Mouse (Mus musculus) hindbrain, embryonic 13.5 days (tissue): ENCODE measurements at regions not wholly inside any gene's neighbourhood (a gene's known extent, or its start where the extent isn't known, plus 50 kb on each side); places are given as distances from the start of the nearest gene placed in this dataset.

ENCODE experiments used
- ATAC-seq: fragments of 200-750 bp; cut with Nextera tagmentation; 2 replicates; pipeline ENCODE4 v1.8.0; 2017; ENCODE audit warnings: moderate TSS enrichment; ENCODE audit not compliant: low FRiP score
- H3K27ac ChIP-seq: fragments of 300-500 bp; sonication (generic); 2 replicates; pipeline ENCODE4 v1.5.1; 2015; ENCODE audit warnings: inconsistent platforms, mild to moderate bottlenecking, moderate library complexity
- H3K27me3 ChIP-seq: fragments of 300-500 bp; sonication (generic); 2 replicates; pipeline ENCODE4 v1.6.1; 2015; ENCODE audit warnings: mild to moderate bottlenecking, inconsistent platforms
- H3K36me3 ChIP-seq: fragments of 300-500 bp; sonication (generic); 2 replicates; pipeline ENCODE4 v1.6.1; 2015; ENCODE audit warnings: mild to moderate bottlenecking, inconsistent platforms
- H3K4me1 ChIP-seq: fragments of 300-500 bp; sonication (generic); replicated peaks from 2 replicates; pipeline ENCODE4 v1.6.1; 2015; ENCODE audit warnings: inconsistent platforms
- H3K4me2 ChIP-seq: fragments of 300-500 bp; sonication (generic); 2 replicates; pipeline ENCODE4 v1.6.1; 2015; ENCODE audit warnings: inconsistent platforms, mild to moderate bottlenecking, moderate library complexity
- H3K4me3 ChIP-seq: fragments of 300-500 bp; sonication (generic); 2 replicates; pipeline ENCODE4 v1.5.1; 2015; ENCODE audit warnings: mild to moderate bottlenecking, inconsistent platforms
- H3K9ac ChIP-seq: fragments of 300-500 bp; sonication (generic); 2 replicates; pipeline ENCODE4 v1.6.1; 2015; ENCODE audit warnings: mild to moderate bottlenecking, inconsistent platforms
- H3K9me3 ChIP-seq: fragments of 300-500 bp; sonication (generic); 2 replicates; pipeline ENCODE4 v1.6.1; 2016; ENCODE audit warnings: inconsistent platforms
- WGBS: fragments of 180-500 bp; shearing (Covaris S2); methylation state at CpG from one replicate; pipeline ENCODE4 v1.1.7; 2015; 5-methylcytosine and 5-hydroxymethylcytosine counted together

- ATAC-seq = no peak
- Histone ChIP-seq H3K9ac (no peak overlapping the region), H3K27ac (no peak overlapping the region), H3K27me3 (no peaks in the 10 kb centered on the region), H3K9me3 (no peaks in the 10 kb centered on the region), H3K4me1 (no peaks in the 10 kb centered on the region), H3K4me2 (no peak overlapping the region), H3K36me3 (no peaks in the 10 kb centered on the region), H3K4me3 (no peak overlapping the region)
- 73% methylated on average over 9 of the region's 9 CpGs for WGBS
Measured at GRCm38 (mm10) chr5:51853456-51854124, 286.1 kb upstream of the Ppargc1a start.

DNA sequence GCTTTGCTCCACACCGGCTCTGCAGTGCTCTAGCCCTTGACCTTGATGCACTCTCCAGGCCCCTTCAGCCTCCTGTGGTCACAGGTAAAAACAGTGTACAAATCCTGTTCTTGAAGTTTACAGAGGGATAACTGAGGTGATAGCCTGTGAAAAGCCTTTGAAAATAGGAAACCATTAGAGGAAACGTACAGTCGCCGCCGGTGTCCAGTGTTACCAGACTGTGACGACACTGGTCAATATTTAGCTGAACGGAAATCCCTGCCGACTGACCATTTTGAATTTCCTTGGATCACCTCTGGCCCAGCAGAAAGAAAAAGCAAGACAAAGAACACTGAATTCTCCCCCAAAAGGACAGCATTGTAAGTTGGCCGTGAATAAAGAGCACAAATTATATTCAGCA is 282.6 kb upstream of the Ppargc1a start:
- no peak overlapping the region for H3K27ac ChIP-seq
- H3K9ac ChIP-seq = no peak overlapping the region
- WGBS = 90% methylated on average over 9 of the region's 9 CpGs
- ATAC-seq = no peak
- no peaks in the 10 kb centered on the region for H3K9me3 ChIP-seq
- H3K4me3 ChIP-seq = no peak overlapping the region
- H3K27me3 ChIP-seq = no peaks in the 10 kb centered on the region
- no peaks in the 10 kb centered on the region for H3K4me1 ChIP-seq
- no peak overlapping the region for H3K4me2 ChIP-seq
- no peaks in the 10 kb centered on the region for H3K36me3 ChIP-seq

GRCm38 (mm10) chr5:51849236-51849635 is 281.7 kb upstream of the Ppargc1a start:
- no peak overlapping the region for H3K4me3 ChIP-seq
- H3K4me2 ChIP-seq = no peak overlapping the region
- H3K9ac ChIP-seq = no peak overlapping the region
- WGBS = 81% methylated on average over 5 of the region's 5 CpGs
- no peaks in the 10 kb centered on the region for H3K36me3 ChIP-seq
- no peaks in the 10 kb centered on the region for H3K9me3 ChIP-seq
- H3K27me3 ChIP-seq = no peaks in the 10 kb centered on the region
- H3K27ac ChIP-seq = no peak overlapping the region
- no peaks in the 10 kb centered on the region for H3K4me1 ChIP-seq
- ATAC-seq = no peak

GRCm38 (mm10) chr5:51842189-51842588 is 274.7 kb upstream of the Ppargc1a start:
- Histone ChIP-seq H3K27ac (no peak overlapping the region), H3K4me1 (no peaks in the 10 kb centered on the region), H3K4me3 (no peak overlapping the region), H3K9me3 (no peaks in the 10 kb centered on the region), H3K27me3 (no peaks in the 10 kb centered on the region), H3K9ac (no peak overlapping the region), H3K4me2 (no peak overlapping the region), H3K36me3 (no peaks in the 10 kb centered on the region)
- ATAC-seq = no peak
- 86% methylated on average over 5 of the region's 5 CpGs for WGBS

GRCm38 (mm10) chr5:51841763-51842162 is 274.2 kb upstream of the Ppargc1a start:
- Histone ChIP-seq H3K27me3 (no peaks in the 10 kb centered on the region), H3K27ac (no peak overlapping the region), H3K9ac (no peak overlapping the region), H3K4me1 (no peaks in the 10 kb centered on the region), H3K9me3 (no peaks in the 10 kb centered on the region), H3K36me3 (no peaks in the 10 kb centered on the region), H3K4me3 (no peak overlapping the region), H3K4me2 (no peak overlapping the region)
- no peak for ATAC-seq
- 96% methylated on average over 2 of the region's 2 CpGs for WGBS

DNA sequence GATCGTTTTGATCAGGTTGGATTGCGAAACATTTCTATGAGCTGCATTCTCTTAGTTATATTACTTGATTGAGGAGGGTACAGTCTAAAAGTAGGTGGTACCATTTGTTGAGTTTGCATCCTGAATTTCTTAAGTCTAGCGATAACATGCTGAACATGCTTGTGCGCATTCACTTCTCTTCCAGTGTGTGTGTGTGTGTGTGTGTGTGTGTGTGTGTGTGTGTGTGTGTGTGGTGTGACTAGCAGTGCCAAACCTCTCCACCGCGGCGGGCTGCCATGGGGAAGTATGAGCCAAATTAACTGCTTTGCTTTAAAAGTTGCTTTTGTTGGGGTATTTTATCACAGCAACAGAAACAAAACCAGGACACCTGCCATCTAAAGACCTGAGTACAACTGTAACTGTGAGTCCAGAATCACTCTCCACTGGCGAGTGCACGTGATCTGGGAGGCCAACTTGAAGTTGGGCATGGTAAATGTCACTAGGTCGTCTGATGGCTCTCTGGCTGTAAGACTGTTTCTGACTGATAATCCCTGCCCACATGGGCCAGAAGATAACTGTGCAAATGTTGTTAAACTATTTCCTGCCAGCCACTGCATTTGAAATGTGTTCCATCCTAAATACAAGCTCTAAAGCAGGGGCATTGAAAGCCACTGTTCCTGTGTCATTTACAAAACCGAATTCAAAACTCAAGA is 273.3 kb upstream of the Ppargc1a start:
- H3K4me1 ChIP-seq = no peaks in the 10 kb centered on the region
- H3K9ac ChIP-seq = no peak overlapping the region
- no peak overlapping the region for H3K27ac ChIP-seq
- 92% methylated on average over 11 of the region's 11 CpGs for WGBS
- no peak for ATAC-seq
- no peak overlapping the region for H3K4me3 ChIP-seq
- no peak overlapping the region for H3K4me2 ChIP-seq
- no peaks in the 10 kb centered on the region for H3K27me3 ChIP-seq
- no peaks in the 10 kb centered on the region for H3K36me3 ChIP-seq
- no peaks in the 10 kb centered on the region for H3K9me3 ChIP-seq

GRCm38 (mm10) chr5:51839292-51839691 is 271.8 kb upstream of the Ppargc1a start:
- no peak for ATAC-seq
- no peak overlapping the region for H3K4me3 ChIP-seq
- no peak overlapping the region for H3K4me2 ChIP-seq
- H3K27me3 ChIP-seq = no peaks in the 10 kb centered on the region
- 60% methylated on average over 4 of the region's 4 CpGs for WGBS
- H3K36me3 ChIP-seq = no peaks in the 10 kb centered on the region
- no peaks in the 10 kb centered on the region for H3K4me1 ChIP-seq
- H3K9ac ChIP-seq = no peak overlapping the region
- no peak overlapping the region for H3K27ac ChIP-seq
- H3K9me3 ChIP-seq = no peaks in the 10 kb centered on the region

- Histone ChIP-seq H3K4me2 (no peak overlapping the region), H3K27me3 (no peaks in the 10 kb centered on the region), H3K27ac (no peak overlapping the region), H3K9me3 (no peaks in the 10 kb centered on the region; the same call in 1 of the 2 replicates), H3K9ac (no peak overlapping the region), H3K4me3 (no peak overlapping the region), H3K36me3 (no peaks in the 10 kb centered on the region), H3K4me1 (no peaks in the 10 kb centered on the region)
- ATAC-seq = no peak
- WGBS = 82% methylated on average over 6 of the region's 6 CpGs
Measured at GRCm38 (mm10) chr5:51830551-51830950, 263.0 kb upstream of the Ppargc1a start.

DNA sequence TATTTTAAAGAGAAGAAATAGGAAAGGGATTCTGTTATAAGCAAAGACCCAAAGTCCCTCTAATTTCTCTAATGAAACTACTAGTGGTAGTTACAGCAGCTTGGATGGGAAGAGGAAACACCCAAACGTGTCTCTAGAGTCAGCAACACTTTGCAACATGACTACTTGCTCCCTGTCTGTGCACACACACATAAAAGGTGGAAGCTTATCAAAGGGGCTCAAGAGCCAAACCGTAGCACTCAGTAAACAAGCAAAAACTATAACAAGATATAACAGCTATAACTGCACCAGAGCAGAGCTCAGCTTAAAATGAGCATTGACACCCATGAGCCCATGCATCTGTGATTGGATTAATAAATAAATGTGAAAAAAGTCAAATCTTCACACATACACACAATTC is 262.5 kb upstream of the Ppargc1a start:
- no peak overlapping the region for H3K27ac ChIP-seq
- no peak for ATAC-seq
- WGBS = 84% methylated on average over 2 of the region's 2 CpGs
- no peaks in the 10 kb centered on the region for H3K27me3 ChIP-seq
- H3K9ac ChIP-seq = no peak overlapping the region
- H3K4me3 ChIP-seq = no peak overlapping the region
- H3K4me1 ChIP-seq = no peaks in the 10 kb centered on the region
- no peak overlapping the region for H3K4me2 ChIP-seq
- no peaks in the 10 kb centered on the region for H3K36me3 ChIP-seq
- no peaks in the 10 kb centered on the region; the same call in 1 of the 2 replicates for H3K9me3 ChIP-seq

DNA sequence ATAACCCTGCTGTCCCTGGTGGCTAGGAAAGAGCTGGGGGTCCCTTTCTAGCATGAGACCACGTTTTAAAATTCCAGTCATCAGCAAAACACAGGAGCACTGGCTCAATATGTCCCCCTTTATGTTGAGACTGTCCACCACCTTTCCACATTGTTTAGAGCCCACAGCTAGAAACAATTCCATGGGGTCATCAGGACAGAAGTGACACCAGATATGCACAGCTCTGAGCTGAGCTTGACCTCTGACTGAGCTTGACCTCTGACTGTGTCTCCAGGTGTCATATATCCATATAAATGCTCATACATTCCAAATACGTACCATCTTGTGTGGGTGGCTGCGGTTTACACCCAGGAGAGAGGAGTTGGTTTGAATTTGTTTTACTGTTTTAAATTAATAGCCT is 262.1 kb upstream of the Ppargc1a start:
- Histone ChIP-seq H3K4me2 (no peak overlapping the region), H3K9ac (no peak overlapping the region), H3K36me3 (no peaks in the 10 kb centered on the region), H3K9me3 (no peaks in the 10 kb centered on the region; the same call in 1 of the 2 replicates), H3K4me1 (no peaks in the 10 kb centered on the region), H3K27me3 (no peaks in the 10 kb centered on the region), H3K4me3 (no peak overlapping the region), H3K27ac (no peak overlapping the region)
- no peak for ATAC-seq
- 75% methylated on average over 3 of the region's 3 CpGs for WGBS

- no peaks in the 10 kb centered on the region for H3K27me3 ChIP-seq
- no peak overlapping the region for H3K4me3 ChIP-seq
- no peak overlapping the region for H3K9ac ChIP-seq
- H3K4me1 ChIP-seq = no peaks in the 10 kb centered on the region
- 74% methylated on average over 5 of the region's 5 CpGs for WGBS
- no peaks in the 10 kb centered on the region; the same call in 1 of the 2 replicates for H3K9me3 ChIP-seq
- no peak overlapping the region for H3K4me2 ChIP-seq
- no peak for ATAC-seq
- no peaks in the 10 kb centered on the region for H3K36me3 ChIP-seq
- H3K27ac ChIP-seq = no peak overlapping the region
Measured at GRCm38 (mm10) chr5:51829020-51829419, 261.5 kb upstream of the Ppargc1a start.

DNA sequence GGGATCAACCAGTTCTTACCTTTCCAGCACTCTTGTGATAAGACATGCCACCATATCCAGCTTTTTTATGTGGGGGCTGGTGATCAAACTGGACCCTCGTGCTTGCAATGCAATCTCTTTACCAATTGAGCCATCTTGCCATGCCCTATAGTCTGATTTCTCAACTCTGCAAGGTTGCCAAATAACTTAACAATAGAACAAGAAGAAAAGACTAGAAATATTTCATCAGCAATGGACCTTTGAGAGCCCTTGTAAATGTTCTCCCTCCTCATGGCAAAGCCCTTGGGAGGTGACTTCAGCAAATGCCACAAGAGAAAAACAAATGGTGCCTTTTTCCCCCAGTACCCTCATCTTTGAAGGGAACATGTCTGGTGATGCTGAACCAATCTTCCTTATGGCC is 258.7 kb upstream of the Ppargc1a start:
- no peak for ATAC-seq
- Histone ChIP-seq H3K27me3 (no peaks in the 10 kb centered on the region), H3K36me3 (no peaks in the 10 kb centered on the region), H3K9ac (no peak overlapping the region), H3K4me3 (no peak overlapping the region), H3K27ac (no peak overlapping the region), H3K4me1 (no peaks in the 10 kb centered on the region), H3K9me3 (no peaks in the 10 kb centered on the region; the same call in 1 of the 2 replicates), H3K4me2 (no peak overlapping the region)
- WGBS = 72% methylated on average over 1 of the region's 1 CpGs

GRCm38 (mm10) chr5:51825584-51826088 is 258.1 kb upstream of the Ppargc1a start:
- Histone ChIP-seq H3K36me3 (no peaks in the 10 kb centered on the region), H3K27me3 (no peaks in the 10 kb centered on the region), H3K9ac (no peak overlapping the region), H3K4me1 (no peaks in the 10 kb centered on the region), H3K27ac (no peak overlapping the region), H3K4me3 (no peak overlapping the region), H3K4me2 (no peak overlapping the region), H3K9me3 (no peaks in the 10 kb centered on the region; the same call in 1 of the 2 replicates)
- no peak for ATAC-seq
- WGBS = 95% methylated on average over 3 of the region's 3 CpGs
